Mouse (Mus musculus) myocyte (in vitro differentiated cells): ENCODE results near the gene Tra2b.

ENCODE experiments used
- CEBPB ChIP-seq: IDR thresholded peaks from 2 replicates; pipeline ENCODE4 v1.6.1; 2011; ENCODE audit warnings: mild to moderate bottlenecking, moderate library complexity; ENCODE audit not compliant: poor library complexity, insufficient read depth, severe bottlenecking
- E2F4 ChIP-seq: IDR thresholded peaks from one replicate; pipeline ENCODE4 v1.6.1; 2011; ENCODE audit warnings: mild to moderate bottlenecking, control low read depth, moderate library complexity; ENCODE audit not compliant: insufficient read depth
- MAX ChIP-seq: IDR thresholded peaks from one replicate; pipeline ENCODE4 v1.6.1; 2011; ENCODE audit warnings: low read depth, mild to moderate bottlenecking, control low read depth
- MYOD1 ChIP-seq, 3 experiments: IDR thresholded peaks; one replicate each; pipeline ENCODE4 v1.6.1; 2011; ENCODE audit warnings: control low read depth in 2 of 3, low read depth in 2 of 3, mild to moderate bottlenecking in 2 of 3, moderate library complexity in 1 of 3; ENCODE audit not compliant: insufficient read length in 2 of 3, control insufficient read depth in 1 of 3
- MYOG ChIP-seq, 3 experiments: IDR thresholded peaks; one replicate each; pipeline ENCODE4 v1.6.1; 2011; ENCODE audit warnings: control low read depth in 2 of 3, low read depth in 2 of 3, mild to moderate bottlenecking in 2 of 3; ENCODE audit not compliant: insufficient read length in 2 of 3, control insufficient read depth in 1 of 3, insufficient read depth in 1 of 3
- POLR2A ChIP-seq: IDR thresholded peaks from one replicate; pipeline ENCODE4 v1.6.1; 2011; ENCODE audit warnings: low read depth, mild to moderate bottlenecking, control low read depth, moderate library complexity; ENCODE audit not compliant: insufficient read length
- POLR2AphosphoS2 ChIP-seq: IDR thresholded peaks from one replicate; pipeline ENCODE4 v1.6.1; 2011; ENCODE audit warnings: low read depth, control low read depth; ENCODE audit not compliant: insufficient read length
- TCF12 ChIP-seq: IDR thresholded peaks from one replicate; pipeline ENCODE4 v1.6.1; 2011; ENCODE audit warnings: mild to moderate bottlenecking, control low read depth; ENCODE audit not compliant: poor library complexity, insufficient read depth, severe bottlenecking
- TCF3 ChIP-seq: IDR thresholded peaks from one replicate; pipeline ENCODE4 v1.6.1; 2011; ENCODE audit warnings: low read depth, control low read depth; ENCODE audit not compliant: insufficient read length
- USF1 ChIP-seq: IDR thresholded peaks from one replicate; pipeline ENCODE4 v1.6.1; 2011; ENCODE audit warnings: low read depth, mild to moderate bottlenecking, control low read depth, moderate library complexity

DNA sequence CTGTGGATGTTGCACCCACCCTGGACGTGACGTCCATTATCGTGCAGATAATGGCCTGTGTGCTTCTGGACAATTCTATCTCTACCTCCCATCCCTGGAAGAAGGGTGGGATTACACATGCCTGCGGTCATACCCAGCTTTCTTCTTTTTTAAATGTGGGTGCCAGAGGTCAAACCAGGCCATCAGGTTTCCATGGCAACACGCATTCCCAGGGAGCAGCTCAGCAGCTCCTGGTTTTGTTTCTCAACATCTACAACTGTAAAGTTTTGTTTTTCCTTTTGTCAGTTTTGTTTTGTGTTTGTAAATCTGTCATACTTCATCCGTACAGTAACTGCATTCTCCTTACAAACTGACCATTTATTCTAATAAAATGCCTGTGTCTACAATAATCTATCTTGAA, 31.3 kb downstream of the Tra2b start:
- no peak for TF ChIP-seq POLR2AphosphoS2
- TF ChIP-seq POLR2A, result no peak
- TF ChIP-seq MYOG (IDR thresholded peaks at IDR 0.05; ENCODE audit: control insufficient read depth in 1 of 3, insufficient read depth in 1 of 3, insufficient read length in 2 of 3, low read depth in 2 of 3), result no peak
- no peak for TF ChIP-seq MAX
- no peak for TF ChIP-seq TCF3
- TF ChIP-seq USF1, result no peak
- TF ChIP-seq TCF12, result no peak
- TF ChIP-seq CEBPB, result no peak
- TF ChIP-seq E2F4, result no peak
- TF ChIP-seq MYOD1 (IDR thresholded peaks at IDR 0.05; ENCODE audit: control insufficient read depth in 1 of 3, insufficient read length in 2 of 3, low read depth in 2 of 3), result no peak
